15 mouse cellular contexts compared by ENCODE assay signal in the genomic region with DNA sequence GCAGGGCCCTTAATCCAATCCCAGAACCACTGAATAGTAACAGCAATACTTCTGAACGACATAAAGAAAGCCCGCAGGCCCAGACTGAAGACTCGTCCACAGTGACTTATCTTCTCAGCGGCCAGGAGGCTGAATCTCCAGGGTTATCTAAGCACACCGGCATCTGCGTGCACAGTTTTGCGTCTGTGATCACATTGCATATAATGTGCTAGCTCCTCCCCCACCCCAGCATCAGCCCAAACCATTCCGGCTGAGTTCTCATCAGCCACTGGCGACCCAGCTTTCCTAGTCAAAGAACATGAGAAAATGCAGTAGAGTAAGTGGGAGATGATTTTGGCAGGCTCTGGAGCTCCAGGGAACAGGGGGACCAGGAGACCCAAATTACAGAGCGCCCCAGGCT. TPM values are rescaled to one million over a fixed set of nuclear protein-coding genes. Genes with fewer than 3 reads are reported as not detected.
A peak's percentile ranks its signal among the peaks of the same experiment; 100 is the strongest.
DNase-seq lines count a peak whose midpoint lies in the region; ATAC-seq and TF ChIP-seq lines count a peak whose summit lies in the region.
"Had no signal": no experiment of that assay in that cellular context is flagged by ENCODE, and none has a peak within 500 bp of the region (broad histone marks: within the 10 kb centered on the region; RNA-seq: fewer than 3 reads in every experiment).

No protein-coding gene starts in this region.

- peak overlapping the region; percentile 77; the same call in 1 of the 2 replicates for H3K27ac ChIP-seq in kidney, embryonic 15.5 days
- no peak overlapping the region for H3K27ac ChIP-seq in testis, adult 2 months (ENCODE audit: control insufficient read depth, insufficient read depth, low read depth, low read length)
- H3K27ac ChIP-seq: limb, embryonic 15.5 days had no signal

- no peak overlapping the region for H3K9ac ChIP-seq in kidney, embryonic 15.5 days
- H3K9ac ChIP-seq: forebrain, embryonic 12.5 days; heart, embryonic 12.5 days; limb, embryonic 15.5 days had no signal

- no peak for TF ChIP-seq CTCF in testis, adult 2 months (IDR thresholded peaks at IDR 0.05; ENCODE audit: control insufficient read depth, insufficient read depth, insufficient replicate concordance, low read depth, low read length)

- H3K4me1 ChIP-seq in kidney, embryonic 15.5 days = peaks cover 98% of the 10 kb centered on the region
- H3K4me1 ChIP-seq in testis, adult 2 months (ENCODE audit: control insufficient read depth, insufficient read depth, low read length) = peaks cover 9% of the 10 kb centered on the region

- H3K4me2 ChIP-seq in kidney, embryonic 15.5 days = no peak overlapping the region
- H3K4me2 ChIP-seq: forebrain, embryonic 12.5 days; heart, embryonic 12.5 days; limb, embryonic 15.5 days had no signal

- no peak for TF ChIP-seq POLR2A in testis, adult 2 months (IDR thresholded peaks at IDR 0.05; ENCODE audit: control insufficient read depth, low read depth, low read length)

- no peak overlapping the region for H3K4me3 ChIP-seq in kidney, embryonic 15.5 days (replicated peaks)
- H3K4me3 ChIP-seq in testis, adult 2 months (ENCODE audit: control insufficient read depth, low read depth, low read length) = peak overlapping the region; percentile 63
- H3K4me3 ChIP-seq: forebrain, embryonic 12.5 days; heart, embryonic 12.5 days; limb, embryonic 15.5 days had no signal

- DNase-seq in kidney, postnatal 25 days = no peak
- DNase-seq in testis, postnatal 10 days (ENCODE audit: low spot score) = no peak
- no peak for DNase-seq in embryo, embryonic 11 days
- DNase-seq: cerebellum, adult 9-10 months; gastrocnemius, postnatal 10 days; kidney, adult 8-10 months; lung, postnatal 10 days had no signal

- no peaks in the 10 kb centered on the region for H3K9me3 ChIP-seq in kidney, embryonic 15.5 days (replicated peaks)
- H3K9me3 ChIP-seq: forebrain, embryonic 12.5 days; heart, embryonic 12.5 days; limb, embryonic 15.5 days had no signal

- H3K36me3 ChIP-seq in kidney, embryonic 15.5 days = no peaks in the 10 kb centered on the region
- H3K36me3 ChIP-seq in testis, adult 2 months (ENCODE audit: control insufficient read depth, insufficient read depth, low read length) = no peaks in the 10 kb centered on the region
- H3K36me3 ChIP-seq: forebrain, embryonic 12.5 days; limb, embryonic 15.5 days had no signal

- 51% methylated on average over 10 of the region's 10 CpGs for WGBS in kidney, embryonic 15.5 days

- H3K27me3 ChIP-seq in kidney, embryonic 15.5 days = no peaks in the 10 kb centered on the region
- H3K27me3 ChIP-seq in testis, adult 2 months (ENCODE audit: control insufficient read depth, insufficient read depth, low read length) = no peaks in the 10 kb centered on the region
- H3K27me3 ChIP-seq: forebrain, embryonic 12.5 days; heart, embryonic 12.5 days; limb, embryonic 15.5 days; Patski had no signal

- ATAC-seq in kidney, embryonic 15.5 days (replicated peaks; ENCODE audit: low FRiP score) = no peak
- peak; percentile 38 for ATAC-seq in megakaryocyte progenitor cell, adult 5-6 weeks (replicated peaks; ENCODE audit: poor library complexity)
- no peak for ATAC-seq in inflammation-experienced regulatory T-cells, adult 6 months
- ATAC-seq: Patski had no signal

RNA-seq across cellular contexts. Expression of a gene that starts 11.3 kb away (rescaled TPM):
- 99.2 and 138 TPM in 2 replicates for polyA plus RNA-seq in kidney, embryonic 15.5 days (2015; fragmentation: Nextera tagmentation; extraction: Ambion mirVana)
- 20.0 and 25.4 TPM in 2 replicates for polyA plus RNA-seq in testis, adult 2 months (2012; rRNA removed)
- total RNA-seq in megakaryocyte progenitor cell, adult 5-6 weeks (2015) = 88.7 and 123 TPM in 2 replicates
- 101 and 127 TPM in 2 replicates for total RNA-seq in megakaryocyte progenitor cell, adult 5-6 weeks (2017)
- 100 to 1,000 TPM; 181 to 242 (median 218) TPM for polyA plus RNA-seq in inflammation-experienced regulatory T-cells, adult 6 months (2017; shearing (Covaris generic))

RNA-seq across cellular contexts. Expression of a gene that starts 33.1 kb away (rescaled TPM):
- 16.7 and 18.4 TPM in 2 replicates for polyA plus RNA-seq in kidney, embryonic 15.5 days (2015; fragmentation: Nextera tagmentation; extraction: Ambion mirVana)
- 16.3 and 16.9 TPM in 2 replicates for polyA plus RNA-seq in testis, adult 2 months (2012; rRNA removed)
- total RNA-seq in megakaryocyte progenitor cell, adult 5-6 weeks (2015) = 1.2 and 2.2 TPM in 2 replicates
- total RNA-seq in megakaryocyte progenitor cell, adult 5-6 weeks (2017) = 3.3 and 8.0 TPM in 2 replicates
- polyA plus RNA-seq in inflammation-experienced regulatory T-cells, adult 6 months (2017; shearing (Covaris generic)) = 1 to 10 TPM; 6.8 to 8.0 (median 7.1) TPM

RNA-seq across cellular contexts. Expression of a gene that starts 50.8 kb away (rescaled TPM):
- 14.9 and 15.0 TPM in 2 replicates for polyA plus RNA-seq in kidney, embryonic 15.5 days (2015; fragmentation: Nextera tagmentation; extraction: Ambion mirVana)
- polyA plus RNA-seq in testis, adult 2 months (2012; rRNA removed) = 6.4 and 6.8 TPM in 2 replicates
- total RNA-seq in megakaryocyte progenitor cell, adult 5-6 weeks (2015) = 2.6 TPM in 2 replicates
- 3.8 and 4.2 TPM in 2 replicates for total RNA-seq in megakaryocyte progenitor cell, adult 5-6 weeks (2017)
- 1 to 10 TPM; 6.1 to 7.4 (median 7.0) TPM for polyA plus RNA-seq in inflammation-experienced regulatory T-cells, adult 6 months (2017; shearing (Covaris generic))
